Mouse (Mus musculus): ENCODE results near the gene Cblc.

Cblc gene

DNA sequence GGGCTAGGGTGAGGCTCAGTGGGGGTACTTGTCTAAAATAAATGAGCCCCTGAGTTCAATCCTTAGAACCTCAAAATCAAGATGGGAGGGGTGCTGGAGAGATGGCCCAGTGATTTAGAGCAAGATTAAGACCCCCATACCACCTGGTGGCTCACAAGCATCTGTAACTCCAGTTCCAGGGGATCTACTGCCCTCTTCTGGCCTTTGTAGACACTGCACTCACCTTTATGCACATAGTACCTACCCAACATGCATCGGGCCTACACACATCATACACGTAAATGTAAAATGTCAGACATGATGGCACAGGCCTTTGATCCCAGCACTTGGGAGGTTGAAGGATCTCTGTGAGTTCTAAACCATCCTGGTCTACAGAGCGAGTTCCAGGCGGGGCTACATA is 14.0 kb downstream of the Cblc start:
- WGBS = 93% methylated on average over 4 of the region's 4 CpGs

DNA sequence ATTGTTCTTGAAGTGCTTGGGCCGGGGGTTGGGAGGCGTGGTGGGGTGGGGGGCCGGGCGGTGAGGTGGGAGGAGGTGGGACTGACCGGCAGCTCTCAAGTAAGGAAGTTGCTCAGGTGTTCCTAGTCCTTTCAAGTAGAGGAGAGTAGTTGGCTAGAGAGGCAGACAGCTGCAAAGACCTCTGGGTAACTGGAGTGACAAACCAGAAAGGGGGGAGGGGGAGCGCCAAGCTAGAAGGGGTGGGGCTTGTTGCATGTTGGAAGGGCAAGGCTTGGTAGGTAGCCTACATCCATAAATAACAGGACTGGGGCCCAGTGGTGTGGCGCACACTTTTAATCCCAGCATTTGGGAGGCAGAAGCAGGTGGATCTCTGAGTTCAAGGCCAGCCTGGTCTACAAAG is 14.9 kb downstream of the Cblc start:
- WGBS = 94% methylated on average over 7 of the region's 7 CpGs

DNA sequence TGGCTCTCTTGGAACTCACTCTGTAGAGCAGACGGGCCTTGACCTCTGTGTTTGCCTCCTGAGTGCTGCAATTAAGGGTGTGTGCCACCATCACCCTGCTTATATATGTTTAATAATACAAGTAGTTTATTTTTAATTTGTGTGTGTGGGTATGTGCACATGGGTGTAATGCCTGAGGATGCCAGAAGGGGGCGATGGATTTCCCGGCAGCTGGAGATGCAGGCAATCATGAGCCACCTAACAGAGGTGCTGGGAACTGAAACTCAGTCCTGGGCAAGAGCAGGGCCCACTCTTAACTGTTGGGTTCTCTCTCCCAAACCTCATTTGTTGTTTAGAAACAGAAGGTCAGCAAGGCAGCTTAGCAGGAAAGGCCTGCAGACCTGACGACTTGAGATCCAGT is 16.7 kb downstream of the Cblc start:
- WGBS = 81% methylated on average over 4 of the region's 4 CpGs

DNA sequence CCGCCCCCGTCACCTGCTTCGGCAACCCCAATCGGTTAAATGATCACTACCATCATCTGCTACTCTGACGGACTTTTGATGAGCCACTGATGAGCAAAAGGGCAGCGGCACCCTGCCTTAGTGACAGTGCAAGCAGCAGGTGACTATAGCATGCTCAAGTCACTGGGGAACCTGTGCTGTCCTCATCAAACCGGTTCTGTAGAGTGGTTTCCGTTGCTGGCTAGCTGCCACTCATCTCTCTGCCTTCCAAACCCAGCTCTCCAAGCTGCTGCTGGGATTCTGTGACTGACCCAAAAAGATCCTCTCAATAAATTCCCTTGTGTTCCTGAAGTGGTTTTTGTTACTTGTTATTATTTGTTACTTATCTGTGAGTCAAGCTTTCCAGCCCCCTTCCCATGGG is 18.0 kb downstream of the Cblc start:
- WGBS = 81% methylated on average over 8 of the region's 8 CpGs

DNA sequence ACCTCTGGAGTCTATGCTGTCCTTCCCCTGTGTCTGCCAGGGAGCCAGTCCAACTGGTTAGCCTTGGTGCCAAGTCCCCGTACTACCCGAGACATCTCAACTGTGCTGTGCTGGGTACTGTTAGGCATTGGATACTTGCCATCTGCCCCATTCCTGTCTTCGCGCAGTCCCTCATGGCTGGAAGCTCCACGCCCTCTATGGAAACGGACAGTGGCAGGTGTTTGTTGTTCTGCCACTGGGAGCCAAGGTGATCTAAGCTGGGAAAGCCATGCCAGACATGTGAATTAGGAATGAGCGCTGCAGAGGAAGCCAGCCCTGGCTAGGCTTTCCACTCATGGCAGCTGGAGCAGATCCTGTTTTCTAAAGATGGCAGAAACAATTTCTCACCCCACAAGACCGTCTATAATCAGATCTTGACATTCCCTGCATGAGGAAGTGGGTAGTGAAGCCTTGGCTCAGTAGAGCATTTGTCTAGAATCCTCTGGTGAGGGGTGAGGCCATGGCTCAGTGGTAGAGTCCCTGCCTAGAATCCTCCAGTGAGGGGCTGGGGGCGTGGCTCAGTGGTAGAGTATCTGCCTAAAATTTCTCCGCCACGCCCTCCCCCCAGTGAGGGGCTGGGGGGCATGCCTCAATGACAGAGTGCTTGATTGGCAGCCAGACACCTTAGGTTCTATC is 19.4 kb downstream of the Cblc start:
- 60% methylated on average over 11 of the region's 11 CpGs for WGBS

DNA sequence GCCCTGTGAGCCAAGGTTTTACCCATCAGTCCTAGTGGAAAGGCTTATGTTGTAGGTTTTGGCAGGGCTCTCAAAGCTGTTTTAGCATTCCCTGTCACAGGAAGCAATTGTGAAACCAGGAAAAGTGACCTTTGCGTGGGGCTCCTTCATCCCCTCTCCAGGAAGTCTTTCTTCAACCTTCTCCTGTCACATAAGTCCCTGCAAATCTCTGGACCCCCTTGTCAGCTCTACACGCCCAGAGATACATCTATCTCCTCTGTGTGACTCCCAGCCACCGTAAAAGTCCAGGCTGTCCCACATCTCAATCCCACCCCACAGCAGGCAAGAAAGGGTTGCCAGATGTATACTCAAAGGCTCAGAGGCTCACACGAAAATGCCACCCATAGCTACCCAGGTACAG is 24.9 kb downstream of the Cblc start:
- WGBS = 72% methylated on average over 4 of the region's 4 CpGs

DNA sequence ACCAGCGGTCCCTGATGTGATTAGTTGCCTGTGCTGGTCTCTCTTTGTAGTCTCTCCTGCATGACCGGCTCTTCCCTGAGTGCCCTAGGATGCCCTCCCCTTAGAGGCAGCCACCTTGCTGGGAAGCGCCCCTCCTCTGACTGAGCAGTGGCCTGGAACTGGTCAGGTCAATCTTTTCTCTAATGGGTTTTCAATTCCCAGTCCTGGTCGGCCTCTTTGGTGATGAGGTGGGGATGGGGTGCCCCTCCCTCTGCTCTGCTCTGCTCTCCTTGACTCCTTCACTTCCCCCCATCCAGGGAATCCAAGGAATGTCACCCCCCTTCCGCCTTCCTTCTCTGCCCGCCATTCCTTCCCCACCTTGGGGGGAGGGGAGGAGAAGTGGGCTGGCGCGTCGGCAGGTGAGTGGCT is 25.6 kb downstream of the Cblc start, which contains the start of gene Bcam:
Gene Bcam (minus strand): TSS at position 33 of the 408 bp plus-strand sequence.
- 26% methylated on average over 9 of the region's 9 CpGs for WGBS

DNA sequence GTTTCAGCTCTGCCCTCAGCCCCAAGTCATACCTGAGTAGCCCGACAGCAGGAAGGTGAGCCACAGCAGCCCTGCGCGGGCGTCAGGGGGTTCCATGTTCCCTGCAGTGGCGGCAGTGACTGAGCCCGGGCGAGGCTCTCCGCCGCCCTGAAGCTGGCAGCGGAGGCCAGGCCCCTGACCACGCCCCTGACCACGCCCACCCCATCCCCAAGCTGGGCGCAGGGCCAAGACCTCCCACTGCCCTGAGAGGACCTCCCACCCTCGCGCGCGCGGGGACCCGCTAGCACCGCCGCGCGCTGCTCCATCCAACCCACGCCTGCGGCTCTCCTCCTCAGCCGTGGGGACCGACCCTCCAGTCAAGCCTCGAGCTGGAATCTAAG is 26.2 kb downstream of the Cblc start:
- under 1% methylated on average over 27 of the region's 28 CpGs for WGBS

DNA sequence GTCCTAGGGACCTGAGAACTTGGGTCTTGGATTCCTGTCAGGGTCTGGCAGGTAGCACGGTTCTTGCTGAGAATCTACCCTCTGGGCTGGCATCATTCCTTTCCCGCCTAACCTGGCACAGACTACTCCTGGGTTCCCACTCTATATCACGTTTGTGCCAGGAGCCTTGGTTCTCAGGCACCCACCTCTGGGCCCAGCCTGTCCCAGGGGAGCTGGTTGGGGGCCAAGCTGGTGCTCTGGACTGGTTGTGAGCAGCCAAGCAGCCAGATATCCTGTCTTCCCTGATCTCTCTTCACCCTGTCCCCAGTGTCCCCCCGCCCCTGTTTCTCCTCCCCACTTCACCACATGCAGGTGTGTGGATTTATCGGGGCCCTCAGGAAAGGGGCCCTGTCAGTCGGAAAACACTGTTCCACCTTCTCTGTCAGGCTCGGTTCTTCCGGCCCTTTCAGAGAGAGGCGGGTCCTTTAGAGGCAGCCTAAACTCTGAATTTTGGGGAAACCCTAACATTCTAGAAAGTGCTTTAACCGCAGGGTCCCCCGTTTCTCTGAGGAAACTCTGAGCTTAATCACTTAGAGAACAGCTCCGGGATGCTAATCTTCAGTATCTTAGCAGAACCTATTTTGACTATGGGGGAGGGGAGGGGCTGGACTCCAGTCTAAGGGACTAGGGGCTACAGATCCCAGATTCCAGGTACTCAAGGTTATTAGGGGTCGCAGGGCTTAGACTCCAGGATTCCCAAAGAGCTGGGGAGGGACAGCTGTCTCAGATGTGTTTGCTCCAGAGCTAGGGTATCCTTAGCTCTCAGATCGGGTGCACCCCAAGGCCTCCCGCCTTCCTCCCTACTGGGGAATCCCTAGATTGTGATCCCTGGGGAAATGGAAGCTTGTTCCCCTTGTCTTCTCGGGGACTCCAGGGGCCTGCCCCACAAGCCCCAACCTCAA is 26.9 kb downstream of the Cblc start:
- 21% methylated on average over 16 of the region's 16 CpGs for WGBS

DNA sequence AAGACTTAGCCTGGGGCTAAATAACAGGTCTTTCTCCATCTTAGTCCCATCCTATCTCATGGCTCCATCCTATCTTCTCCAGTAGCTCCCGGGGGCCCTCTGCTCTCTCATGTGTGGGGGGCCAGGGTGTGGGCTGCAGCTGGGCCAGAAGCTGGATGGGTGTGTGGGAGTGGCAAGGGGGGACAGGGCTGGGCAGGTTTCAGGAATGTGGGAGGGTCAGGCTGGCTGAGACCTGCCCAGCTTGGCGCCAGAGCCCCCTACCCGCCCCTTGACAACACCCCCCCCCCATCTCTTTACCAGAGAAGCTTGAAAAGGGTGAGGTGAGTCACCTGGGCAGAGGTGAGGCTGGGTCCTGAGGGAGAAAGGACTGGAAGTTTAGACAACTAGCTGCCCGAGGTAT is 27.6 kb downstream of the Cblc start:
- 45% methylated on average over 4 of the region's 4 CpGs for WGBS

DNA sequence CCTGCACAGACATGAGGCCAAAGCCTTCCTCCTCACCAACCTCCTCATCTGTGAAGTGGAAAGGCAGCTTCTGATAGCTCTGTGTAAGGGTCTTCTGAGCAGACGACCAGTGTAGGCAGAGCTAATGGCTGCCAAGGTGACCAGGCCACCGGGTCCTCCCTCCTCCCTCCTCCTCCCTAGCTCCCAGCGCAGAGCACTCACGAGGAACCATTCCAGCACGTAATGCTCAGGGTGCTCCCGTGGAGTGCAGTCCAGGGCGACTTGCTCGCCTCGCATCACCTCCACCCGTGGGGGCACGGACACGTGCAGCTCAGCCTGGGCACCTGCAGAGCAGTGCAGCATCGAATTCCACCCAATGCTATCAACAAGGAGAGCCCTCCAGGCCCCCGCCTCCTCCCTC is 28.4 kb downstream of the Cblc start:
- WGBS = 89% methylated on average over 14 of the region's 14 CpGs

DNA sequence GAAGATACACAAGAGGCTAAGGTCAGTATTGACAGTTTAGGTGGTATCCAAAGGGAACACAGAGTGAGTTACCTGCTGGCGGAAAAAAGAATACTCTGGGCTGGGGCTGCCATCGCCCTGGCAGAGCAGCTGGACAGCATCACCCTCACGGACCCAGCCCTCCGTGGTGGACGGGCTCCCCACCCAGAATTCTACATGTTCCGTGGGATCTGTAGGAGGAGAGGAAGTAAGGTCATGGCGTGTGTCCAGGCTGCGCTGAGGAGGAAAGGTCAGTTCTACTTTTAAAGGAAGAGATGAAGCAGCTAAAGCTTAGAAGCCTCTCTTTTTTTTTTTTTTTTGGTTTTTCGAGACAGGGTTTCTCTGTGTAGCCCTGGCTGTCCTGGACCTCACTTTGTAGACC is 32.0 kb downstream of the Cblc start:
- 83% methylated on average over 9 of the region's 9 CpGs for WGBS

DNA sequence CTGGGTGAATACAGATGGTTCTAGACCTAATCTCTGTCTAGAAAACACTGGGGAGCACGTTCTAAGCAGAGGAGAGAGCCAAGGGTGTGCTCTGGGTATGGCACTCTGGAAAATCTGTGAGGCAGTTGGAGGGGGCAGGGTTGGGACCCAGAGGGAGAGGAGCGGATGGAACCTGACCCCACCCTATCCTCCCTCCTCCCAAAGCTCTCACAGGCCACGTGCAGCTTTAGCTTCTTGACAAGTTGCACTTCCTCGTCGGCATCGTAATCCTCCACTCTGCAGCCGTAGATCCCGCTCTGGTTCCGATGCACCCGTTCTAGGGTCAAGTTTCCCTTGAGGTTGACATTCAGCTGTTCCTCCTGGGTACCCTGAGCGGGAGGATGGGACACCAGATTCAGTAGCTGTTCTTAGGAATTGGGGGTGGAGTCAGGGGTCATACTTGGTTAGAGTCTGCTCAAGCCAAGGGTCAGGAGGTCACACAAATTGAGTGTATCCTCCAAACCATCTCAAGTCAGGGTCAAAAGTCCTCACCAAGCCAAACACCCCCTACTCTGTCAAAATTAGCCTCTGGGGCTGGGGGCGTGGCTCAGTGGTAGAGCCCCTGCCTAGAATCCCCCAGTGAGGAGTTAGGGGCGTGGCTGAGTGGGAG is 32.7 kb downstream of the Cblc start:
- WGBS = 77% methylated on average over 13 of the region's 13 CpGs

DNA sequence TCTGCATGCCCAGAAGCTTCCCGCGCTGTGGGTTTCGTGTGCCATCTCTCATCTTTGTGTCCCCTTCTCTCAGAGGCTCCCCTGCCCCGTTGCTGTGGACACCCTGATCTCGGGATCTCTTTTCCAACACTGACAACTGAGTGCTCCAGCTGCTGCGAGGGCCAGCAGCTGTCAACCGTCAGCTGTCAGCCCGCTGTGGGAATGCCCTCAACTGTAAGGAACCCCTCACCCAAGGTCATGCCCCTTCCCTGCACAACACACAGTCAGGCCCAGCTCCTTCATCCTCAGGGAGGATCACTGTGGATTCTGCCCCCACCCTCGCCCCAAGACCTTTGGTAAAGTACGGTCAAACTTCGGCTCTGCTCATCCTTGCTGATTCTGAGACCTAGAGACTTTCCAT is 34.3 kb downstream of the Cblc start:
- 93% methylated on average over 11 of the region's 11 CpGs for WGBS

DNA sequence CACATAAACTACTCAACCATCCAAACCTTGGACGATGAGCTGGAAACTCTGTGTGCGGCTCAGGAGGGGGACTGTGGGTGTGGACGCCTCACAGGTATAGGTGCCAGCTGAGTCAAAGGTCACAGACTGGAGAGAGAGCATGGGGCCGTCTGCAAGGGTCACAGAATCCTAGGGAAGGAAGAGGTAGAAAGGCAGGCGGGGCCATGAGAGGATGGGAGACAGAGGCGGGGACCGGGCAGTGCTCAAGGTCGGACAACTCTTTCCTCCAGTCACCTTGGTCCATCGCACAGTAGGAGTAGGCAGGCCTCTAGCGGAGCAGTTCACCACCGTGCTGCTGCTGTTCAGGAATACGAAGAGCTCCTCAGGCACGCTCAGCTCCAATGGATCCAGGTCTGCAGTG is 36.6 kb downstream of the Cblc start:
- 84% methylated on average over 13 of the region's 13 CpGs for WGBS

DNA sequence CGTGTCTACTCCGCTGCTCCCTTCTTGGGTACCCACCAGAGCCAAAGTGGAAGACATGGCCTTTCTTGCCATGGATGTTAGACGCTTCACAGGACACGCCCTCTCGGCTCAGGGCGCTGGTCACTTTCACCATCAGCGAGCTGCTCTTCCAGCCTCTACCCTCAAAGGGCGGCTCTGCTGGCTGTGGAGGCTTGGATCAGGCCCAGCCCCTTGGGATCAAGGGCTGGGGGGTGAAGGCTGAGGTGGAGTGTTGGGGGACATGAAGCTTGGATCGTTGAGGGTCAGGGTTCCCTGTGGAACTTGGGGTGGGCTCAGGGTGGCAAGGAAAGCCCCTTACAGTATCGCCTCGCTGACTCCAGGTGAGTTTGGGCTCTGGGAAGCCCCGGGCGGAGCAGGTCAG is 38.0 kb downstream of the Cblc start:
- WGBS = 95% methylated on average over 13 of the region's 13 CpGs

DNA sequence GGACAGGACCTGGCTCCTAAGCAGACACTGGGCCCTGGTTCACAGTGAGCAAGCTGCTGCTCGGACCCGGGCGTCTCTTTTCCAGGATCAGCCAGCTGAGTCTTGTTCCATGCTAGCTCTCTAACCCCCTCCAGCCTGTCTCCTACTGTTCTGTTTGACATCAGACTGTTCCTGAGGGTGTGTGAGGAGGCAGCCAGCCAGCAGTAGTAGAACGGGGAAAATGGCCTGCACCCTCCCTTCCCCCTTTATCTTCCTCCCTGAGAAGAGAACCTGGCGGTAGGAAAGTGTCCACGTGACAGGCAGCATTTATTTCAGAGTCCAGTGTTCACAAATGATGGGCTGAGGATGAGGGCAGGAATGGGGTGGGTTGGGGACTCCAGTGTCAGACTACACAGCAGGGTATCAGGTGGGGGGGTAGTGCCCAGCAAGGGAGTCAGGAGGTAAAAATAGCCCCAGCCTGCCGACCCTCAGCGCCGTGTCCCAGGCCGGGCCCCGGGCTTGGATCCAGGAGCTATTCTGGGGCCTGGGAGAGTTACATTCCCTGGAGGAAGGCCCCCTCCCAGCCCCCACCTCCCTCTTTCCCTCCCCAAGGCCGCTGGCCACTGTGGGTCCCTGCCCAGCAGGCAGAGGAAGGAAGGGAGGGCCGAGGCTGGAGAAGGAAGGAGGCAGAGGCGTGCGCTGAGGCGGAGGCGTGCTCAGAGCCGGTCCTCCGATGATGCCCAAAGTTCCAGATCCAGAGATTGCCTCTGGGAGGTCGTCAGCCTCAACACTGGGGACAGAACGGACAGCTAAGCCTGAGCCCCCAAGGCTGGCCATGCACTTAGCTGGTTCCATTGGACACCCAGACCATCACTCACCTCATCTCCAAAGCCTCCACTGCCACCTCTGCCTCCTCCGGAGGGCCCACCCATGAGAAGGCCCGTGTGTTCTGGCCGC is 40.5 kb downstream of the Cblc start:
- 57% methylated on average over 24 of the region's 24 CpGs for WGBS

DNA sequence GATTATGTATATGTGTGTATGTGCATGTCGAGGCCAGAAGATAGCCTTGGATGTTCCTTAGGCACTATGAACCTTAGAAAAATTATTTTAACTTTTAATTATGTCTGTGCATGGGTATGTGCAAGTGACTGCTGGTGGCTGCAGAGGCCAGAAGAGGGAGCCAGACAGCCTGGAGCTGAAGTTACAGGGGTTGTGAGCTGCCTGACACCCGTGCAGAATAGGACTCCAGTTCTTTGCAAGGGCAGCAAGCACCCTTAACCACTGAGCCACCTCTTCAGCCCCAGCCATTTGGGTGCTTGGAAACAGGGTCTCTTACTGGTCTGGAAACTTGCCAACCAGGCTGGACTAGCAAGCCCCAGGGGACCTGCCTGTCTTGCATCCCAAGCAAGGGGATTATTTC is 41.6 kb downstream of the Cblc start:
- 89% methylated on average over 2 of the region's 2 CpGs for WGBS

DNA sequence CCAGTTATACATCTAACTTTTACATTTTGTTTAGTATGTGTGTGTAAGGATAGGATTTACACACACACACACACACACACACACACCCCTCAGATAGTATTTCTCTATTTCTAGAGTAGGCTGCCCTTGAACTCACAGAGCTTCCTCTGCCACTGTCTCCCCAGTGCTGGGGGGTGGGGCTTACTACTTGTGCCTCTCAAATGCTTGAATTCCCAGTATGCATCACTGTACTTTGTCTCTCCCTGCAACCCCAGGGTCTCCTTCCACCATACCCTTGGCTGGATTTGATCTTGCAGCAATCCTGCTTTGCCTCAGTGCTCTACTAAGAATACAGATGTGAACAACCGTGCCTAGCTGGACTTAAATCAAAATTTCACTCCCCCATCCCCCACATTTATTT is 42.5 kb downstream of the Cblc start:
- 72% methylated on average over 1 of the region's 1 CpGs for WGBS

DNA sequence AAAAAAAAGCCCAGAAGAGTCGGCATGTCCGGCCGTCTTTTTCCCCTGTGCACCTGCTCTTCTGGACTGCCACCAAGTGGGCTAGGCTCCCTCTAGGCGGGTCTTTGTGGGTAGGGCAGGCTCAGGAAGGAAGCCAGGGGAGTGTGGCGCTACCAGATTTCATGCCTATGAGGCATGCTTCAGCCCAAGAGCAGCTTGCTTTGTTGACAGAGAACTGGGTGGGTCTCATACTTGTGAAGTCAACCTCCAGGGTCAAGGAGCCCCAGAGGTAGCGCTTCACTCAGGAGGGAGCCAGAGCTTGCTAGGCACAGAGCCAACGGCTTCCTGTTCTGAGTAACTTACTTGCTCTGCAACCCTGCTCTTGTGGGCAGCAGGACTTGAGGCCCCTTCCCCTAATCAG is 43.0 kb downstream of the Cblc start:
- 64% methylated on average over 7 of the region's 7 CpGs for WGBS

DNA sequence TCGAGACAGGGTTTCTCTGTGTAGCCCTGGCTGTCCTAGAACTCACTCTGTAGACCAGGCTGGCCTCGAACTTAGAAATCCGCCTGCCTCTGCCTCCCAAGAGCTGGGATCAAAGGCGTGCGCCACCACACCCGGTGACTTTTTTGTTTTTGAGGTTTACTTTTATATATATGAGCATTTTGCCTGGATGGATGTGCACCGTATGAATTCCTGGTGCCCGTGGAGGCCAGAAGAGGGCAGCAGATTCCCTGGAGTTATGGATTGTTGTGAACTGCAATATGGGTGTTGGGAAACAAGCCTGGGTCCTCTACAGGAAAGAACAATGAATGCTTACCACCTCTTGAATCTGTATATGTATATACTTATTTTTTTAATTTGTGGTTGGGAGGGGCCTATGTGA is 44.0 kb downstream of the Cblc start:
- WGBS = 82% methylated on average over 8 of the region's 8 CpGs

DNA sequence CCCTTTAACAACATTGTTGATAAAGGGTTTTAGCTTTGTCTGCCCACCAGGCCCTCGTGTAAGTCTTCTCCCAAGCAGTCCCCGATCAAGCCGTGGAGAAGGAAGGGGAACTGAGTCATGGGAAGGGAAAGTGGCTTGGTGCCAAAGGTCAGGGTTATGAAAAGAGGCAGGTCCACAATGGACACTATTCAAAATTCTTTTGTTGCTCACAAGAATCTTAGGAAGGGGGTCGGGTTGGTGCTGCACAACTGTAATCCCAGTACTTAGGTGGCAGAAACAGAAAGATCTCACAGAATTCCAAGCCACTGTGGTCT is 45.6 kb downstream of the Cblc start:
- WGBS = 36% methylated on average over 4 of the region's 4 CpGs

All from cerebral cortex, adult 2 months (tissue).